Mouse (Mus musculus) lung, adult 2 months (tissue): Measurements from ENCODE around the gene Rab11fip3.

Source experiments
- CTCF ChIP-seq: fragments of 200-500 bp; IDR thresholded peaks from 2 replicates; pipeline ENCODE4 v1.5.1; 2011; ENCODE audit warnings: mild to moderate bottlenecking, low read length, control low read depth; ENCODE audit not compliant: insufficient read depth
- POLR2A ChIP-seq: fragments of 200-500 bp; IDR thresholded peaks from 2 replicates; pipeline ENCODE4 v1.6.1; 2011; ENCODE audit warnings: low read depth, mild to moderate bottlenecking, control low read depth, low read length, borderline replicate concordance; ENCODE audit errors: extremely low read depth

DNA sequence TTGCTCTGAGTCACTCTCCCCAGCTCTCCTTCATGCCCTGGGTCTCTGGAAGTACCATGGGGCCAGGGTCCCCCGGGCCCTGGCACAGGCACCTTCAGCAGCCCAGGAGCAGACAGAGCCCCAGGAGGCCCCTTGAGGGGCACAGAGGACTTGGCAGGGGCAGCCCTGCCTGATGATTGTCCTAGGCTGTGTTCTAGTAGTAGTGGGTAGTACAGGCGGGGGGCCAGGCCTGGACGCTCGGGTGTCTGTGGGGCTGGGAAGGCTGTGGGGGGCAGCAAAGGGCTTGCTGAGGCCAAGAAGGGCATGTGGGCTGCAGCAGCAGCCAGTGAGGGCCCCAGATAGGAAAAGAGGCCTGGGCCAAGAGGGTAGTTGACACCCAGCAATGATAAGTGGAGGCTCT, 121.8 kb downstream of the Rab11fip3 start:
- TF ChIP-seq POLR2A (no peak), CTCF (no peak)
